Mouse (Mus musculus) megakaryocyte-erythroid progenitor cell, adult 5 weeks (primary cell): ENCODE data around the gene Dnajc15. TPM values are rescaled to one million over a fixed set of nuclear protein-coding genes. Genes with fewer than 3 reads are reported as not detected.

ENCODE experiments used
- polyA plus RNA-seq: library from polyadenylated mRNA; stranded (reverse); fragments of >175 nt; gene quantifications from 2 replicates; pipeline ENCODE4 v1.2.3, GENCODE M21; 2012

The Dnajc15 gene
- polyA plus RNA-seq, result 16.6 and 20.2 TPM in 2 replicates

GRCm38 (mm10) chr14:77874304-77875241 is at the start of gene Dnajc15:
Dnajc15 (minus strand) TSS chr14:77875125.

GRCm38 (mm10) chr14:77904171-77904762 is 29.3 kb upstream of the Dnajc15 start, which contains the start of gene Epsti1:
Epsti1 (plus strand) TSS chr14:77904239.

Other genes with a start within 250 kb of the Dnajc15 start
- gene Epsti1, start 29.1 kb upstream of the Dnajc15 start, polyA plus RNA-seq, result 42.3 and 46.5 TPM in 2 replicates
- gene Fam216b, start 213.9 kb upstream of the Dnajc15 start, polyA plus RNA-seq, result not detected in 2 replicates